Mouse (Mus musculus) stomach, embryonic 16.5 days (tissue): ENCODE data around the gene Efhc1. TPM values are rescaled to one million over a fixed set of nuclear protein-coding genes. Genes with fewer than 3 reads are reported as not detected.

ENCODE experiments used
- ATAC-seq: fragments of 200-750 bp; cut with Nextera tagmentation; 2 replicates; pipeline ENCODE4 v1.8.0; 2017; ENCODE audit warnings: moderate number of reproducible peaks, moderate TSS enrichment; ENCODE audit not compliant: insufficient read depth, low FRiP score
- H3K27ac ChIP-seq: fragments of 300-500 bp; sonication (generic); 2 replicates; pipeline ENCODE4 v1.5.1; 2014; ENCODE audit warnings: low read length
- H3K27me3 ChIP-seq: fragments of 300-500 bp; sonication (generic); 2 replicates; pipeline ENCODE4 v1.6.1; 2014; ENCODE audit warnings: low read length, control low read depth, mixed read lengths; ENCODE audit not compliant: control insufficient read depth, insufficient read depth
- H3K36me3 ChIP-seq: fragments of 300-500 bp; sonication (generic); 2 replicates; pipeline ENCODE4 v1.6.1; 2014; ENCODE audit warnings: low read length; ENCODE audit not compliant: control insufficient read depth, insufficient read depth
- H3K4me1 ChIP-seq: fragments of 300-500 bp; sonication (generic); 2 replicates; pipeline ENCODE4 v1.6.1; 2014; ENCODE audit warnings: low read length, control low read depth, mixed read lengths; ENCODE audit not compliant: control insufficient read depth, insufficient read depth
- H3K4me2 ChIP-seq: fragments of 300-500 bp; sonication (generic); 2 replicates; pipeline ENCODE4 v1.6.1; 2014; ENCODE audit warnings: low read depth, low read length, mixed read lengths
- H3K4me3 ChIP-seq: fragments of 300-500 bp; sonication (generic); replicated peaks from 2 replicates; pipeline ENCODE4 v1.5.1; 2014; ENCODE audit warnings: mild to moderate bottlenecking, low read length
- H3K9ac ChIP-seq: fragments of 300-500 bp; sonication (generic); 2 replicates; pipeline ENCODE4 v1.6.1; 2014; ENCODE audit warnings: low read length
- H3K9me3 ChIP-seq: fragments of 300-500 bp; sonication (generic); replicated peaks from 2 replicates; pipeline ENCODE4 v1.6.1; 2016; ENCODE audit warnings: low read length, control low read depth; ENCODE audit not compliant: control insufficient read depth
- WGBS: fragments of 180-500 bp; shearing (Covaris S2); extraction: QIAGEN DNeasy Blood & Tissue Kit; methylation state at CpG from one replicate; pipeline ENCODE4 v1.1.7; 2014; 5-methylcytosine and 5-hydroxymethylcytosine counted together
- polyA plus RNA-seq: library from polyadenylated mRNA; unstranded; fragments of >200 nt; fragmentation: Nextera tagmentation; extraction: Ambion mirVana; gene quantifications from 2 replicates; pipeline ENCODE4 v1.2.1, GENCODE M21; 2015

Gene Efhc1
- polyA plus RNA-seq, 1 experiment from 2014 or later, result 2.5 TPM

DNA sequence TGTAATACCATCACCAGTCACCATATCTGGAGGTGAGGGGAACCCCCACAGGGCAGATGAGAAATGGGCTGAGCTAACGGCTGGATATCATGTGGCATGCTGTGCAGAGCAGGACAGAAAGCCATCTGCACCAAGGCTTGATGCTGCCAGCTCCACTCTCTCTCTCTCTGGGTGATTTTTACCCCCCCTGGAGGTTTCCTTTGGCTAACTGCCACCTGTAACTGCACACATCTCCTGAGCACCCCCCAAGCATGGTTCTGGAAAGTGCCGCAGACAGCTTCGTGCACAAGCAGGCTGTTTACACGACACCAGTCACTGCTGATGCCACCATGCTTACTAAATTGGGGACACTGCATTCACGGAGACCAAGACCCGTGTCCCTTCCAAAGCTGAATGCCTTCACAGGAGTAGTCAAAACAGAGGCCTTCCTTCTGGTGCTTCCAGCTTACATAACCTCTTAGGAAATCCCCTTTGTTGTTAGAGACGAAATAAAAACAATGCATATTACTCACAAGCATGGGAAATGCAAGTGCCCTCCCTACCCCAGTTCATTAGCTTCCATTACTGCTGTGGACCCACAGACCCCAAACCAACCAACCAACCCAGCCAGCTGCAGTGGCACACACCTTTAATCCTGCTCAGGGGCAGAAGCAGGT, 44.0 kb downstream of the Efhc1 start:
- 71% methylated on average over 7 of the region's 7 CpGs for WGBS
- ATAC-seq, result no peak
- no peak overlapping the region for H3K4me2 ChIP-seq

DNA sequence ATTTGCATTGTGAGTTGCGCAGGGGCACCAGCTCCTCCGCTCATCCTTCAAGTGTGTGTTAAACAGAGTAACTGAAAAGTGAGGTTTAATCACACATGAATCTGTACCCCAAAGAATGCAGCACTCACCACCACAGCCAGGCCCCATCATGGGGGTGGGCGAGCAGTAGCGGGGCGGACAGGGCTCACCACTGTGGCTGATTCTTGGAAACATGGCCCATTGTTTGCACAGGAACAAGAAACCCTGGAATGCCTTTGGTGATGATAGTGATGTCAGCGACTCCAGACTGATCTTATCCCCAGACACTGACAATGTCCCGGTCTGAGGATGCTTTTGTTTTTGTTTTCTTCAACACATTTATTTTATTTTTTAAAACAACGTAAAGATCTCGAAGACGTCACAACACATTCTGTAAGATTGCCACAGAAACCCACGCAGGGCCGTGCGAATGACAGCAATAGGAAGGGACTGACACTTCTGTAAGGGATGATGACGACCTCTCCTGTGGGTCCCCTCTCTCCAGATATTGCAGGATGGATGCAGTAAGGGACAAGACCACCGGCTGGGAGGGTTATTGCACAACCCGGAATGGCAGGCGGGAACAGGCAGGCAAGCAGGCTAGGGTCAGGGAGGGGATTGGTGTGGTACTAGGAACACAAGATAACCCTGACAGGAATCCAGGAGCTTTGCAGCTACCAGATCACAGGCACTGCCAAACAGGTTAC, 45.3 kb downstream of the Efhc1 start:
- no peaks in the 10 kb centered on the region for H3K27me3 ChIP-seq
- WGBS, result 65% methylated on average over 17 of the region's 17 CpGs
- H3K9me3 ChIP-seq, result no peaks in the 10 kb centered on the region
- no peaks in the 10 kb centered on the region for H3K36me3 ChIP-seq
- no peak overlapping the region for H3K9ac ChIP-seq
- peak; percentile 27; the same call in 1 of the 2 replicates for ATAC-seq
- no peak overlapping the region for H3K27ac ChIP-seq
- H3K4me3 ChIP-seq, result no peak overlapping the region
- H3K4me1 ChIP-seq, result no peaks in the 10 kb centered on the region
- H3K4me2 ChIP-seq, result no peak overlapping the region

More for the DNA sequence above, 44.0 kb downstream of the Efhc1 start:
- Histone ChIP-seq H3K4me3 (no peak overlapping the region), H3K9ac (no peak overlapping the region), H3K27ac (no peak overlapping the region), H3K9me3 (no peaks in the 10 kb centered on the region), H3K4me1 (no peaks in the 10 kb centered on the region), H3K36me3 (no peaks in the 10 kb centered on the region), H3K27me3 (no peaks in the 10 kb centered on the region)

DNA sequence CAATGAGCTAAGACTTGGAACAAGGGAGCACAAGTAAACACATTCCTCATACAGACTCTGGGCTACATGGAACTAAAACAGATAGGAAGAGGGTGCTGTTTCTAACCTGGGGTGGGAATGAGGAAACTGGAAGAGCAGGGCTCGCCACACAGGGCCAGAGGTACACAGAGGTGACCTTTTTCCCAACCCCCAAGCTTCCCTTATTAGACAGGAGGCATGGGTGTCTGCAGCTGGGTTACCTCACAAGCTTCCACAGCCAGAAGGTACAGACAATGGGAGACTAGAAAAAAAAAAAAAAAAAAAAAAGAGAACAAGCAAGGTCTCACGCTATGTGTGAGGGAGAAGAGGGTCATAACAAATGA, 45.9 kb downstream of the Efhc1 start:
- no peak overlapping the region for H3K4me2 ChIP-seq
- H3K27ac ChIP-seq, result no peak overlapping the region
- no peaks in the 10 kb centered on the region for H3K27me3 ChIP-seq
- H3K9ac ChIP-seq, result no peak overlapping the region
- WGBS, result 51% methylated on average over 2 of the region's 2 CpGs
- no peaks in the 10 kb centered on the region for H3K36me3 ChIP-seq
- ATAC-seq, result peak; percentile 23; the same call in 1 of the 2 replicates
- H3K9me3 ChIP-seq, result no peaks in the 10 kb centered on the region
- H3K4me1 ChIP-seq, result no peaks in the 10 kb centered on the region
- no peak overlapping the region for H3K4me3 ChIP-seq

DNA sequence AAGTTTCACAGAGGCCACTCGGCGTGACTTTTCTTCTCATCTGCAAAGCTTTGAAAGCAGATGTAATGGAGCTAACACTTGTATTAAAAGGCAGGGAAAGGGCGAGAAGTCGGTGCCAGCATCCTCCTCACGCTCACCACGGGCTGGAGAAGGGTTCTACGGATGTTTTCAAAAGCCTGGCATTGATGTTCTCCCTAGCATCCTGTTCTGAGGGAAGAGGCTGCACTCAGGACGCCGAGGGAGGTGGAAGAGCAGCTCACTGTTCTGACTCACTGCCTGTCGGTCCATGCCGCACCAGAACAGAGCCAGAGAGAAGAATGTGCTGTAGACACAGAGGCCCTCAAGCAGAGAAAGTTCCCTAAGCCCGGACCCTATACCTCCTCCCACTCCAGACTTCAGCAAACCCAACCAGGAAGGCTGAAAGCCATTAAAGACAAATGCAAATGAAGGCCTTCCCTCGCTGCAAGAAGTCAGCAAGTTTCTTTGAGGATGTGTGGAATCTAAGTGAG, 46.5 kb downstream of the Efhc1 start:
- no peaks in the 10 kb centered on the region for H3K36me3 ChIP-seq
- ATAC-seq, result no peak
- no peak overlapping the region for H3K4me3 ChIP-seq
- no peak overlapping the region for H3K4me2 ChIP-seq
- no peaks in the 10 kb centered on the region for H3K27me3 ChIP-seq
- WGBS, result 56% methylated on average over 13 of the region's 13 CpGs
- H3K9me3 ChIP-seq, result no peaks in the 10 kb centered on the region
- H3K27ac ChIP-seq, result no peak overlapping the region
- H3K9ac ChIP-seq, result no peak overlapping the region
- no peaks in the 10 kb centered on the region for H3K4me1 ChIP-seq

DNA sequence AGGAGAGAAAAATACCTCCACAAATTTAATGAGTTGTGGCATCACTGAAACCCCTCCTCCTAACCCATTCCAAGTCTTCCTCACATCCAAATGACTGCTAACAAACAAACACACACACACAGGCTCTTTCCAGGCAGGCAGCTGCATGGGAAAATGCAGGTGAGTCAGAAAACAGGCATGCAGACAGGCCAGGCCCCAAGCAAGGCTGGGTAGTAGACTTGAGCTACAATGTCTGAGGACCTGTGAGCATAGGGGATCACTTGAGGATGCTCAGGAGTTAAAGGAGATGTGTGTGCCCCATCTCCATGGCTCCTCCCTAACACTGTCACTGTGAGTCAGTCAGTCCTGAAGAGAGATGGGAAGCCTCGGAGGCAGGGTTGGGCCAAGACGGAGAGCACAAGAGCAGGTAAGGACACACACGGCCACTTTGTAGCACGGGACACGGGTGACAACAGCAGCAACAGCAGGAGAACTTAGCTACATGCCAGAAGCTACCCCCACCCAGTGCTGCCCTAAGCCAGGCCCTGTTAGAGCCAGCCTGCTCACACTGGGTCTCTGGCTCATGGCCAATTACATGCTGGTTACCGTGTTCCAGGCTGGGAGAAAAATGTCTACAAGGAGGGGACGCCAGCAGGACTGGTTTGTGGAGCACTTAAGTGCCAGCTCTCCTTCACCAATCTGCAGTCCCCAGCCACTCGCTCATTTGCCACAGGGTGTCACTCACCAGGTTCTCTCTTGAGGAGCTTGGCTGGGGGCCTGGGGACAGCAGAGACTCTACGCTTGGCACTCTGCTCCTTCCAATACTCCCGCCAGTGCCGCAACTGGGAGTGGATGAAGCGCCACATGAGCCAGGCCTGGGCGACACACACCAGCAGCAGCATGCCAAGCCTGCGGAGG, 51.1 kb downstream of the Efhc1 start:
- no peaks in the 10 kb centered on the region for H3K9me3 ChIP-seq
- H3K4me1 ChIP-seq, result no peaks in the 10 kb centered on the region
- H3K9ac ChIP-seq, result no peak overlapping the region
- H3K4me3 ChIP-seq, result no peak overlapping the region
- H3K36me3 ChIP-seq, result no peaks in the 10 kb centered on the region; the same call in 1 of the 2 replicates
- H3K27me3 ChIP-seq, result no peaks in the 10 kb centered on the region
- peak; percentile 39; the same call in 1 of the 2 replicates for ATAC-seq
- H3K27ac ChIP-seq, result no peak overlapping the region
- 88% methylated on average over 14 of the region's 14 CpGs for WGBS
- no peak overlapping the region for H3K4me2 ChIP-seq

DNA sequence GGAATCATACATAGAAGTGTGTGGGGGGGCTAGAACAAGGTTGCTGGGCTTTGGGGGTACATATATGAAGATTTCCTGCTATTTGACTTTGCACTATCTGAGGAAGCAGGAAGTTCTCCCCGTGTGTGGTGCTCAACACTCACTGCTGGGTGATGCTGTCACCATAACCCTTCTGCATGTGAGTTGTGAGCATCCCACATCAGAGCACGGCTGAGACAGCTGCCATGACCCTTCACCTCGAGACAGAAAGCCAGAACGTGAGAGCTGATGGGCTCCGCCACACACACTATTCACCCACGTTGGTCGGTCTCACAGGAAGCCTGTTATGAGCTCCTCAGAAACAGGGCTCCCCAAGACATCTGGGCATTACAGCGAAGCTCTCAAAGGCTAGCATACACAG, 53.2 kb downstream of the Efhc1 start:
- no peak for ATAC-seq
- H3K27ac ChIP-seq, result no peak overlapping the region
- H3K9me3 ChIP-seq, result no peaks in the 10 kb centered on the region
- H3K27me3 ChIP-seq, result no peaks in the 10 kb centered on the region
- H3K36me3 ChIP-seq, result no peaks in the 10 kb centered on the region; the same call in 1 of the 2 replicates
- 76% methylated on average over 8 of the region's 8 CpGs for WGBS
- no peak overlapping the region for H3K4me2 ChIP-seq
- H3K4me1 ChIP-seq, result no peaks in the 10 kb centered on the region
- H3K4me3 ChIP-seq, result no peak overlapping the region
- H3K9ac ChIP-seq, result no peak overlapping the region

DNA sequence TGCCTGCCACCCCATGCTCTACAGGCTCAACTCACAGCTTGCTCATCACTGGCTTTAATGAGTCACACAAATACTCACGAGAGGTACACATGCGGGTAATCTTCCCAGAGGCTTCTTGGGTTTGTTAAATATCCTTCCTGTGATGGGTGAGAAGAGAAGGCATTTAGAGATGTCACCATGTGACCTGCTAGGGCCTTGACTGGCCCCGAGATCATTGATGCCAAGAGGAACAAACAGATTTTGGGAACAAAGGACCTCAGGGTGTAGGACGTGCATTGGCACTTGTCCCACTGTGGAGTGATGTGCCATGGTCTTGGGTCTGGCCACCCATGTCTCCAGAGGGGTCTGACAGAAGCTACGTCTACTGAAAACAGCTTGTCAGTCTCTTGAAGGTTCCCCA, 55.3 kb downstream of the Efhc1 start:
- H3K9me3 ChIP-seq, result no peaks in the 10 kb centered on the region
- no peak overlapping the region for H3K4me2 ChIP-seq
- no peak overlapping the region for H3K9ac ChIP-seq
- no peaks in the 10 kb centered on the region for H3K4me1 ChIP-seq
- no peak for ATAC-seq
- 80% methylated on average over 5 of the region's 5 CpGs for WGBS
- H3K4me3 ChIP-seq, result no peak overlapping the region
- no peak overlapping the region for H3K27ac ChIP-seq
- H3K36me3 ChIP-seq, result no peaks in the 10 kb centered on the region; the same call in 1 of the 2 replicates
- H3K27me3 ChIP-seq, result no peaks in the 10 kb centered on the region

DNA sequence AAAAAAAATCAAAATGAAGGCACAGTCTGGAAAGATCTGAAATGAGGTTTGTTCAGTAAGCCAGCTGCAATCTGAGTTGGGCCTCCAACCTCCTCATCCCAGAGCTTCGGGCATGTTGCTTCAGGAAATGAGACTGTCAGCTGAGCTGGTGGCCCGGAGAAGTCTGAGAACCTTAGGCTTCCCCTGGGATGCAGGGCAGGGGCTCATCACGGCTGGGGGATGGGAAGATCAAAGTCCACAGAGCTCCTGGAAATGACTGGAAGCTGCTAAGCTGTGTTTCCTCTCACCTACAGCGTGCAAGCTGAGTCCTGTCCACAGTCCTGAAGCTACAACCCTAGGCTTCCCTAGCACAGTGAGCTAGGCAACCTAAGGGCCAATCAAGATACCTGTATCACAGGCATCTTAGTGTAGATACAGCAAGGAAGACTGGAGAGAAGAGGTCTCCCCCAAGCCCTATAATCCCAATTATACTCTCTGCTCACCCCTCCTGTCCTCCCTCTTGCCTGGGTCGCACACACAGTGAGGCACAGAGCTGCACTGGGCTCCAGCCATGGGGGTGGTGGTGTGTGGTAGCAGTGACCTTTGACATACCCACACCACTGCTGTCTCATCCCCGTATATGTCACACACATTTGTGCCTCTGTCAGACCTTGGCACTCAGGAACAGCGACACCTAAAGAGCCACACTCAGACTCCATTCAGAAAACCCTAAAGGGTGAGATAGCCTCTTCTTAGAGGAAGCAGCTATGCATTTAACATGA, 56.7 kb downstream of the Efhc1 start:
- Histone ChIP-seq H3K36me3 (peaks cover 4% of the 10 kb centered on the region; the same call in 1 of the 2 replicates), H3K4me2 (no peak overlapping the region), H3K27me3 (no peaks in the 10 kb centered on the region), H3K9me3 (no peaks in the 10 kb centered on the region), H3K4me3 (no peak overlapping the region), H3K9ac (no peak overlapping the region), H3K4me1 (no peaks in the 10 kb centered on the region), H3K27ac (no peak overlapping the region)
- no peak for ATAC-seq
- 69% methylated on average over 7 of the region's 7 CpGs for WGBS
